Mouse (Mus musculus): ENCODE results near the gene Ptp4a2.
"Not testable (repeated sequence)": the region's sequence is repeated elsewhere in the genome, so short reads cannot be mapped to it uniquely, and the experiment has no call there.

Ptp4a2 gene

DNA sequence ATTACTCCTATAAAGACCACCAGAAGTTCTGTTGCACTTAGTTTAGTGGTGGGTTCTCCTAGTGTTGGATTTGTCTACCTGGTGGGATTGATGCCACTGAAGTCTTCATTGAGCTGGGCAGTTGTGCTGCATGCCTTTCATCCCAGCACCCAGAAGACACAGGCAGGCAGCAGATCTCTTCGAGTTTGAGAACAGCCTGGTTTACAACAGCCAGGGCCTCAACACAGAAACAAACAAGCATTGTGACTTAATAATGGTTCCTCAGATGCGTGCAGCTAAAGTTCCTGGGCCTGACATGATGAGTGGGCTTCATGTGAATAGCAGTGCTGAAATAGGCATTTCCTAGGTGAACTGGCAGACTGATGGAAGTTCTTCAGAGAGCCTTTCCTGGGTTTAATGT, 42.0 kb downstream of the Ptp4a2 start:
- no peak for DNase-seq (ENCODE audit: low spot score)

DNA sequence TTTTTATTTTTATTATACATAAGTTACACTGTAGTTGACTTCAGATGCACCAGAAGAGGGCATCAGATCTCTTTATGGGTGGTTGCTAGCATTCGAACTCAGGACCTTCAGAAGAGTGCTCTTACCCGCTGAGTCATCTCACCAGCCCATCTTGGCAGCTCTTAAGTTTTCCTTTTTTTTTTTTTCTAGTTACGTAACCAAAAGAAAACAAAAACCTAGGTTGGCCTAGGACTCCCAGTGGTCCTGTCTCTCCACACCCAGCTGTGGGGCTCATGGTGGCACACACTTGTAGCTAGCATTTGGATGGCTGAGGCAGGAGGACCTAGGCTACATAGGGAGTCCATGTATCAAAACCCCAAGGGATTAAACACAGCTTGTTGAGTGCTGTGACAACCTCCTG, 43.0 kb downstream of the Ptp4a2 start:
- DNase-seq (ENCODE audit: low spot score): no peak

DNA sequence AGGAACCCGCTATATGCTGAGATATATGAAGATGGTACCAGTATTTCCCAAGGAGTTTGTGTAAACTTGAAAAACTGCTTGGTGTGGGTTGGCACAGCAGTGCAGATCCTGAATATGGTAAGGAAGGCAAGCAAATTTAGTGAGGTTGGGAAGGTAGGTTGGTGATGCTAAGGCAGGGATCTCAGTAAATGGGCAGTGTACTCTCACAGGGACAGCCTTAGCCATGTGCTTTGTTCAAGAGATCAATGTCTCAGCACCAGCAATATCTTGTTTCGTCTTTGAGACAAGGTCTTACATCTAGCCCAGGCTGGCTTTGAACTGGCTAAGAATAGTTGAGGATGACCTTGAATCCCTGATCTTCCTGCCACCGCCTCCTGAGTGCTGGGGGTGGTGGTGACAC, 43.6 kb downstream of the Ptp4a2 start:
- no peak for DNase-seq (ENCODE audit: low spot score)

DNA sequence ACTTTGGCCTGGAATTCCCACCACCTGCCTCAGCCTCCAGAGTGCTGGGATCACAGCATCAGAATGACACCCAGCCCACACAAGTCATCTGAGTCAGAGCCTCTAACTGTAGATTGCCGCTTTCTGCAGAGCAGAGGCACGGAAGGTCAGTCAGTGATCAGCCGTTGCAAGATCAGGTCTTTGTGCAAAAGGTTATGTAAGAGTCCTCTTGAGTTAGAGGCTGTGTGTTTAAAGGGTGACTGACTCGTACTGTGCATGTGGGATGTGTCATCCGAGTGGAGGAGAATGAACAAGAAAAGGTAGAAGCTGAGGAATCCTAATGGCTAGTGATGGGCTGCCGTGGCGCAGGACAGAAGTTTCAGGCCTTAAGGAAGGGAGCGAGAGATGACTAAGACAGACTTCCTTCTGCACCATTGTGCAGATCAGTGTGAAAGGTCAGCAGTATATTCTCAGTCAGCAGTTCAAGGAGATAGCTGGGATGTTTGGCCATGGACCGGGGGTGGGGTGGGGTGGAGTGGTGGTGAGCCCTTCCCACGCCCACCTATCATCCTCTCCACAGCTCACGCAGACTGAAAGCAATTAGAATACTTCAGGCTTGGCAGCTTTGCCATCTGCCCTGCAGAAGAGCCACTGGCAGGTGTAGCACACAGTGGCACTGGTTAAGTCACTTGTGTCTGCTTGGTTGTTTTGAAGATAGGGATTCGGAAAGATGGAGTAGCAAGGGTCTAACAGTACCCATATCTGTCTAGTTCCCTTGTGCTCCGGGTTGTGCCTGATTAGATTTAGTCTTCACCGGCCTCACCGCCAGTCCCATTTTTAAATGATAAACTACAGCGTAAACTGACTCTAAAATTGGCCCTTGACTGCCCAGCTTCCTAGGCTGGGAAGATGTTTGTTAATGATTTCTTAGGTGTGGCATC, 44.3 kb downstream of the Ptp4a2 start:
- DNase-seq (ENCODE audit: low spot score): no peak

DNA sequence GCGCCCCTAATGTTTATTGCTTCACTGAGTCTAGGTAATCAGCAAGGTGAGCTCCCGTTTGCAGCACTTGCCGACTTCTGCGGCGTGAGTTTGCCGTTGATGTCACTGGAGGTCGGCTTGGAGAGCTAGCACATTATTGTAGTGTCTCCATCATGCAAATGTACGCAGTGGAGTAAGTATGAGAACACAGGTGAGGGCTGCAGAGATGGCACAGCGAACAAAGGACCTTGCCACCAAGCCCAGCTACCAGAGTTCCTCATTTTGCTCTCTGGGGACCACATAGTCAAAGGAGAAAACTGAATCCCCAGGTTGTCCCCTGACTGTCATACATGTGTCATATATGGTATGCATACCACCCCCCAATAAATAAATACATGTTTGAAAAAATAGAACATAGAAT, 49.4 kb downstream of the Ptp4a2 start:
- DNase-seq (ENCODE audit: low spot score): no peak

DNA sequence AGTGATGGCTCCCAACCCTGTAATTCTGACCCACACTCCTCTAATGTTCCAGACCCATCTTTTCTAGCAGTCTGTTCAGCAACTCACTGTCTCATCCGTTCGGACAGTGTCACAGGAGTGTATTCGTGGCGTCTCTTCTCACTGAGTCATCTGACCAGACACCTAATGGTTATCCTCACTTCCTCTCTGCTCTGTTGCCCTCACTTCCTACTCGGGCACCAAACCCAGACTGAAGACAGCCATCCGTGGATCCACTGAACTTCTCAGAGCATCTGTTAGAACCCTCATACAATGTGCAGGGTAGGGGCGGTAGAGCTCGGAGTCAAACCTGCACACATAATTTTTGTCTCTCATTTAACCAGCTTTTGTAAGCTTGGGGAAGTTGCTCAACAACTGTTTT, 50.4 kb downstream of the Ptp4a2 start:
- DNase-seq (ENCODE audit: low spot score): no peak

DNA sequence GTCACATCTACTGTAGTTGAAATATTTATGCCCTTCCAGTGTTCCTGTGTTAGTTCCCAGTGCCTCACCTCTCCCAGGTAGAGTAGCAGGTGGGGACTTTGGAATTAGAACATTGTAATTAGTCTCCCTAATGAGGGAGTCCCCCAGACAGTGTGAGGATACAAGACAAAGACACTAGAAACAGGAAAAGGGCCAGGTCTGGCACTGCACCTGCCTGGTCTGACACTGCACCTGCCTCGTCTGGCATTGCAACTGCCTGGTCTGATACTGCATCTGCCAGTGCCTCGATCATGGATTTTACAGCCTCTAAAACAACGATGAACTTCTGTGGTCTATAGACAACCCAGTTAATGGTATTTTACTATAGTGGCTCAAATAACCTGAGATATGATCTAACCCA, 51.3 kb downstream of the Ptp4a2 start:
- no peak for DNase-seq (ENCODE audit: low spot score)

DNA sequence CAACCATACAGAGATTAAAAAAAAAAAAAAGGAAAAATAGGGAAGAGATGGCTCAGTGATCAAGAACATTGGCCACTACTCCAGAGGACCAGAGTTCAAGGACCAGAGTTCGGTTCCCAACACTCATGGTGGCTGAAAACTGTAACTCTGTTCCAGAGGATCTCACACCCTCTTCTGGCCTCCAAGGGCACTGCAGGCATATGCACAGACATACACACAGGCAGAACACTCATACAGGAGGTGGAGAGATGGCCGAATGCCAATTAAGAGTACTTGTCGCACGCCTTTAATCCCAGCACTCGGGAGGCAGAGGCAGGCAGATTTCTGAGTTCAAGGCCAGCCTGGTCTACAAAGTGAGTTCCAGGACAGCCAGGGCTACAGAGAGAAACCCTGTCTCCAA, 55.2 kb downstream of the Ptp4a2 start:
- not testable (repeated sequence) for DNase-seq (ENCODE audit: low spot score)

DNA sequence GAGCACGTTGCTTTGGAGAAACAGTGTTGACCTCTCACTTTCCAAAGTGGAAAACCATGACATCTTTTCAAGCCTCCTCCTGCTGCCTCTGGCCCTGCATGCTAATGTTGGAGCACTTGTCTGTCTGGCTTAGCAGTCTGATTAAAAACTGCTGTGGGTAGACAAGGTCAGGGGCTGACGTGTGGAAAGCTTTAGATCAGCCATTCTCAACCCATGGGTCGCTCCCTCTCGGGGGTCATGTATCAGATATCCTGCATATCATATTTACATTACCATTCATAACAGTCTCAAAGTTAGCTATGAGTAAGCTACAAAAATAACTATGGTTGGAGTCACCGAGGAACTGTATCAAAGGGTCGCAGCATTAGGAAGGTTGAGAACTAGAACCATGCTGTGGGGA, 57.2 kb downstream of the Ptp4a2 start:
- DNase-seq (ENCODE audit: low spot score): no peak

DNA sequence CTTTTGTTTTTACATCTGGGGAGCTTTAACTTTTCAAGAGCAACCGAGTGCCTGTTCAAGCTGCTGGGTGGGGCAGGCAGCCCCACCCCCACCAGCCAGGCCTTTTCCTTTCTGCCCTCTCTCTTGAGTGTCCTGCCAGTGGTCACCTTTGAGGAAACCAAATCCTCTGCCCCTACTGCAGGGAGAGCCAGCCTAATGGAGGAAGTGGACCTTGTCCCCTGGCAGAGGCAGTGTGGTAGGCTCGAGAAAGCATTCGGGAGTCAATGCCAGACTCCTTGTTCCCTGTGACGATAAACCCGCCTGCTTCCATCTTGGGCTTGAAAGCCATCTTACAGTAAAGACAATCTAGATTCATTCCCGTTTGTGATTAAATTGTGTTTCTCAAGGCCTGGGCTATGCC, 59.5 kb downstream of the Ptp4a2 start:
- DNase-seq (ENCODE audit: low spot score): no peak

DNA sequence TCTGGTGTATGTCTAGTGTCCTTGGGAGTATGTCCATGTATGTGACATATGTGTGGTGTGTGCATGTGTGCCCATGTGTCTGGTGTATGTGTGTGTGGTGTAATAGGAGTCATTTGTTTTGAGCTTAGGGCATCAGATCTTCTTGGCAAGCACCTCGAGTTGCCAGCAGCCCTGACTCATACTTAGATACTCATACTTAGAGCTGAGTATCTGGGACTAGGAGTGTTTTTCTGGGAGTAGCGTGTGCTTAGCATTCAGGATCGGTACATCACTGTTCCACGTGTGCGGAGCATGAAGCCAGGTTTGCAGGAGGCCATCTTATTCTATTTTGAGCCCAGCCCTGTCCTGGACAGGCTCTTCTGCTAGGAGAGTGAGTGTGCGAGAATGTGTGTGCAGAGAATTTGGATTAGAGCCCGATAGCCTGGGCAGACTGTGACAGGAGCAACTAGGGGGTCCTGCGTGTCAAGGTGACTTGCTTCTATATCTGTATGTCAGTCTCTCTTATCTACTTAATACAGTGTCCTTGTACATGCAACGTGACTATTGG, 61.4 kb downstream of the Ptp4a2 start:
- DNase-seq (ENCODE audit: low spot score): no peak

DNA sequence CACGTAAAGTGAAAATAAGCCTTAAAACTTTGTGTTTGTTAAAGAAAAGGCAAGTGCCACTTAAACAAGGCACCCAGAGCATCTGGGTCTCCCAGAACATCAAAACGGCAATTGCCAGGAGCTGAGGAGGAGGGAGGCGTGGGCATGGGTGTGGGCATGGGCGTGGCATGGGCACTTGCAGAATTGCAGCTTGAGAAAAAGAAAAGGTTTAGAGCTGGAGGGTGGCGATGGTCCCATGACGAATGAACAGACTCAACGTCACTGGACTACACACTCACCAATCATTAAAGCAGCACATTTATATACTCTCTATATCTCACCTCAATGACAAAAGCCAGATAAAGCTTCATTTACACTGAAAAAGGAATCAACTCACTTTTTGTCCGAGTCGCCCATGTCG, 63.8 kb downstream of the Ptp4a2 start:
- no peak for DNase-seq (ENCODE audit: low spot score)

DNA sequence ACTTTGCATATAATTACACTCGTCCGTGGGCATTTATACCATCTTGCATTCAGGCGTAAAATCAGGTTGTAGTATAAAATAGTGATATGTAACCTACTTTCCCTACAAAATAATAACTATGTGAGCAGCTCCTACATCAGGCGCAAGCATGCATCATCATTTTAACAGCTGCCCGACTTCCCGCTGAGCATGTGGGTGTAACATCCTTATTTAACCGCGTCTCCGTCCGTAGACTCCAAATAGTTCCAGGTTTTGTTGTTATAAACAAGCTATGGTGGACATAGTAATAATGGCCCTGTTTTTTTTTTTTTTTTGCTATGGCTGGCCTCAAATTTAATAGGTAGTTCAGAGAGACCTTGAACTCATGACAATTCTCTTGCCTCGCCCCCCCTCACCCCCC, 64.4 kb downstream of the Ptp4a2 start:
- DNase-seq (ENCODE audit: low spot score): no peak

DNA sequence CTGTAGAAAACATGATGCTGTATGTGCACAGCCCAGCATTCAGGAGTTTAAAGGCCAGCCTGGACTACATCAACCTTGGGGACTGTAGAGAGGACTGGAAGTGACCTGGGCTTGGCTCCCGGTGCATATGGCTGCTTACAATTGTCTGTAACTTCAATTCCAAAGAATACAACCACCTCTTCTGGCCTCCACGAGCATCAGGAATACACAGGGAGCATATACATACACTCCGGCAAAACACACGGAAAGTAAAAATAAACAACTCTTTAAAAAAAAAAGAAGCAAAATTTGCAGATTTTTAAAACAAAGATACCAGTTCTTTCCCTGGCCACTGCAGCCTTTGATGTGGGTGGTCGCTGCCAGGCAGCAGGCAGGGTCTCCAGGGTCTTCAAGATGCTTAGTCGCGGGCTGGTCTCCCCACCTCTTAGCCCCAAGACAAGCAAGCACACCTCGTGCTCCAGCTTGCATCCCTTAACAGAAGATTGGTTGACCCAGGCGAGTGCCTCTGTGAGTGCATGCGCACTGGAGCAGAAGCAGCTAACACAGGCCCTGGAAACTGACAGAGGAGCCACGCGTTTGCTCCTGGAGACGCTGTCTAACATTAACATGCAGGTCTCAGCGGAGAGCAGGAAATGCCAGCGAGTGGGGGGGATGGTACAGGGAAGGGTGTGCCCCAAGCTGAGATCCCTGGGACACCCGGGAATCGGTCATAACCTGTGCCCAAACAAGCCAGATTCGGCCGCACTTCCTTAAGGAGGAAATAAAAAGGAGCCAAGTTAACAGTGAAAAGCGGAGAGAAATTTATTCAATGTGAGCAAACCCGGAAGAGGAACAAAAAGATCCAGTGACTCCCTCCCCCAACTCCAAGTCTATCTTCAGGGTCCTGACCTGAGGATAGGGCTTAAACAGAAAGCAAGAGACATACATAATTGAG, 66.1 kb downstream of the Ptp4a2 start:
- peak; percentile 39 for DNase-seq (ENCODE audit: low spot score)

DNA sequence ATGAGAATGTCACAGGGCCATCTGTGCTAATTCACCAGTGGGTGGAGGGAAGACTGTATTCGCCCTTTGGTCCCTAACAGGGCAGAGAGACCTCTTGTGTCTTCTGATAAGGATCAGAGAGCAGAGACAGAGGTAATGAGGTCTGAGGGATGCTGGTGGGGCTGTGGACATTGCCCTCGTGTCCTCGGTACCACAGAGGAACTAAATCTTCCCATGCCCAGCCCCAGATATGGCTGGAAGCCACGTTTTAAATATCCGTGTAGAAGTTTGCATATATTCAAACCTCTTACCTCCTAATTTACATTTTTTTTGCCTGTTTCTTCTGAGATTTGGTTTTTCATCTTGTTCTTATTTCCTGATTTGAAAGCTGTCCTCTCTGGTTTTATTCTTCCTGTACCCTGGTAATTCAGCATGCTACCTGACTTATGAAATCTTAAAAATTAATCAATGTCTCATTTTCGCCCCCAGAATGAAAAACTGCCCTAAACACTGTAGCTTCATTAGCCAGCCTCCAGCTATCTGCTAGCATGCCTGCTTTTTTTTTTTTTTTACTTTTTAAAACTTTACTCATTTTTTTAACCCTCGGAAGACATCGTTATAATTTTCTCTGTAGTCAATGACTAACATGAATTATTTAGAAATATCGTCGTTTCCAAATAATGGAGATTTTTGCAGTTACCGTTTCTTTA, 67.1 kb downstream of the Ptp4a2 start:
- no peak for DNase-seq (ENCODE audit: low spot score)

DNA sequence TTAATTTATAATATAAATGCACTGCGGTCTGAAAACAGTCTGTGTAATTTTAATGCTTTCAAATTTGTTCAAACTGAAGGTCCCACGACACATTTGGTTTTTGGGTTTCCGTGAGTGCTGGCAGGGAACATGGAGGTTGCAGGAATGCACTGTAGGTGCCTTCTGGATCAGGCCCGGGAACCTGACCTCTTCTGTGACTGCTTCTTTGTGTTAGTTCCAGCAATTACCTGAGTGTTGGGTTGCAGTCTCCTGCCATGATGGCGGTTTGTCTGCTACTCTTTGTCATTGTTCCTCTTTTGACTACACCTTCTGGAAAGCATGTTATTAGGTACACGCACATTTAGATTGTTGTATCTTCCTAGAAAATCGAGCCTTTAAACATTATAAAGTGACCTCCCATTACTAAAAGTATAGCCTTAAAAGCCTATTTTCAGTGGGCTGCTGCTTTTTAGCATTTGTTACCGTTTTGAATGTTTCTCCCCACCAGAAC, 67.7 kb downstream of the Ptp4a2 start:
- DNase-seq (ENCODE audit: low spot score): no peak

DNA sequence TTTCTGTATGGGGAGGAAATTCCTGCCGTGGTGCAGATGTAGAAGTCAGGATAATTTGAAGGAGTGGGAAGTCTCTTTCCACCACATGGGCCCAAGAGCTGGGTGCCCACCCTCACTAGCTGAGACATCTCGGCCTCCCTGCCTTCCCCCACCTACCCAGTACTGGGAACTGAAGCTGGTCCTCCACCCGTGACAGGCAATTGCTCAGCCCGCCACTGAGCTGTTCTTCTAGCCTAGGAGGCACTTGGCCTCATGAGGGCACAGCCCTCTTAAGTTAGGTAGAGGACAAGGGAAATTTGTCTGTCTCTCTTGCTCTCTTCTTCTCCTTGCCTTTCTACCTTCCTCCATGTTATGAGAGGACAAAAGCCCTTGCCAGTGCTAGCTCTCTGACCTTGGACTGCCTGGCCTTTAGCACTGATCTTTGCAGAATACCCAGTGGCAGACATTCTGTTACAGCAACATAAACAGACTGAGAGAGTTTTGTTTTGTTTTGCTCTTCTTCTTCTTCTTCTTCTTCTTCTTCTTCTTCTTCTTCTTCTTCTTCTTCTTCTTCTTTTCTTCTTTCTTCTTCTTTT, 68.3 kb downstream of the Ptp4a2 start:
- DNase-seq (ENCODE audit: low spot score): no peak

DNA sequence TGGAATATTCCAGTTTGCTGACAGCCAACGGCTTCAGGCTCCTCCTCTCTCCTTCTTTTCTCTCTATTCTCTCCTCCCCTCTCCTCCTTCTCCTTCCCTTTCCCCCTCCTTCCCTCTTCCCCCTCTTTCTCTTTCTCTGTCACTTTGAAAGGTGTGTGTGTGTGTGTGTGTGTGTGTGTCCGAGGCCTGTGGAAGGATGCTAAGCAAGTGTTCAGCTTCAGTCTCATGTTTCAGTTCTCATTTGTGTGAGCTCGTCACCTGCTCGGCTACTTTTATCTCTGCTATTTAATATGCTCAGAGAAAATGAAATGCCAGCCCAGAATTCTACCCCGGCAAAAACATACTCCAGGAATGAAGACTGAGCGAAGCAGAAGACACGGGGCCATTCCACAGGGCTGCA, 69.6 kb downstream of the Ptp4a2 start:
- DNase-seq (ENCODE audit: low spot score): no peak

DNA sequence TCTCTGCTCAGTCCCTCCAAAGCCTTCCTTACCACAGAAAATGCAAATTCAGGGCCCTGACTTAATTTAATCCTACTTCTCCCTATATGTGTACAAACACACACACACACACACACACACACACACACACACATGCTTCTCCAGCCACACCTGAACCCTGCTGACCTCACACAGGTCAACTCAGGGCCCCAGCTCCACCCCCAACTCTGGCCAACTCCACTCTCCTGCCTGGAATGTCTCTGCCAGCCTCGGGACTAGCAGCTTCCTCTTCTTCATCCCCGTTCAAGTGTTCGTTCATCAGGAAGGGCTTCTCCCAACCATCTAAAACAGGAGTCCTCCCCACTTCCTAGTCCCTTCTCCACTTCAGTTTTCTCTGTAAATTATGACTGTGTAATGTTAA, 70.6 kb downstream of the Ptp4a2 start:
- no peak for DNase-seq (ENCODE audit: low spot score)

DNA sequence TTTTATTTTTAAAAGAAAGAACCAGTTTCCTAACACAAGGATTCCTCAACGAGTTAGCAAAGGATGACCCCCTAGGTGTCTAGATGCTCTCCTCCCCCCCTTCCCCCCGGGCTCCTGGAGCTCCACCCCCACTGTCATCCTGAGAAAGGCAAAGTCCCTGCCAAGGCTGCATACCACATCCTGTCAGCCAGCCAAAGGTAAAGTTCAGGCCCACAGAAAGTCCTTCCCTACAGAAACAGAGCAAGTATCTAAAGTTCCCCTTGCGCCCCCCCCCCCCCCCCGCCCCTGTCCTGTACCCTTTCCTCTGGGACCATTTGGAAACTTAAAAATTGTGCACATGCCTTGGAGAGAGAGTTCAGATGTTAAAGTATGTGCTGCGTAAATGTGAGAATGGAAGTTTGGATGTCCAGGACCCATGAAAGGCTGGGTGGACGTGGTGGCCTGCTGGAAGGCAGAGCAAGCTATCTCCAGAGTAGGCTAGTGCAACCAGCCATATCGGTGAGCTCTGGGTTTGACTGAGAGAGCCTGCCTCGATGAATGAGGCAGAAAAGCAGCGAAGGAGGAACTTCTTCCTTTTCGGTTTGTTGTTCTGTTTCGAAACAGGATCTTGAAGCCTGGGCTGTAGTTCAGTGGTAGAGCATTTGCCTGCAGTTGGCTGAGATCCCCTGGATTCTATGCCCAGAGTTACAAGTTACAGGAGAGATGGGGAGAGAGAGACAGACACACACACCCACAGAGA, 71.7 kb downstream of the Ptp4a2 start:
- DNase-seq (ENCODE audit: low spot score): no peak
